Mouse (Mus musculus) embryonic fibroblast, embryonic 13.5 days (primary cell): ENCODE data around the gene Cenpp. TPM values are rescaled to one million over a fixed set of nuclear protein-coding genes. Genes with fewer than 3 reads are reported as not detected.

ENCODE experiments used
- H3K27ac ChIP-seq: 2 replicates; pipeline ENCODE4 v1.5.1; 2012; ENCODE audit warnings: low read length, control low read depth, inconsistent platforms; ENCODE audit not compliant: insufficient read depth
- H3K4me1 ChIP-seq: 2 replicates; pipeline ENCODE4 v1.6.1; 2011; ENCODE audit warnings: low read length; ENCODE audit not compliant: control insufficient read depth, insufficient read depth
- H3K4me3 ChIP-seq: 2 replicates; pipeline ENCODE4 v1.5.1; 2011; ENCODE audit warnings: mild to moderate bottlenecking, control low read depth, low read length; ENCODE audit not compliant: insufficient read depth
- CTCF ChIP-seq: IDR thresholded peaks from 2 replicates; pipeline ENCODE4 v1.5.1; 2011; ENCODE audit warnings: mild to moderate bottlenecking, control low read depth, low read length, moderate library complexity, borderline replicate concordance; ENCODE audit not compliant: insufficient read depth
- POLR2A ChIP-seq: IDR thresholded peaks from 2 replicates; pipeline ENCODE4 v1.6.1; 2011; ENCODE audit warnings: low read depth, mild to moderate bottlenecking, control low read depth, low read length, moderate library complexity
- polyA plus RNA-seq: library from polyadenylated mRNA; stranded (reverse); fragments of >200 nt; gene quantifications from 2 replicates; pipeline ENCODE4 v1.2.4, GENCODE M21; 2011; ENCODE audit warnings: low read depth; ENCODE audit not compliant: missing spikeins, insufficient read length

Gene Cenpp
- polyA plus RNA-seq, result 6.5 and 9.0 TPM in 2 replicates

- peak within 1 kb of the TSS; percentile 54 for H3K27ac ChIP-seq
- TF ChIP-seq CTCF (no peak), POLR2A (peak; percentile 47; the same call in 1 of the 2 replicates)
- peaks cover 2% of the 10 kb centered on the region; the same call in 1 of the 2 replicates for H3K4me1 ChIP-seq
- peak within 1 kb of the TSS; percentile 90 for H3K4me3 ChIP-seq
Measured at GRCm38 (mm10) chr13:49652481-49653179, at the start of gene Cenpp, which contains the start of gene Nol8. TSS of gene Cenpp (minus strand) at chr13:49652785. TSS of gene Nol8 (plus strand) at chr13:49653078.

DNA sequence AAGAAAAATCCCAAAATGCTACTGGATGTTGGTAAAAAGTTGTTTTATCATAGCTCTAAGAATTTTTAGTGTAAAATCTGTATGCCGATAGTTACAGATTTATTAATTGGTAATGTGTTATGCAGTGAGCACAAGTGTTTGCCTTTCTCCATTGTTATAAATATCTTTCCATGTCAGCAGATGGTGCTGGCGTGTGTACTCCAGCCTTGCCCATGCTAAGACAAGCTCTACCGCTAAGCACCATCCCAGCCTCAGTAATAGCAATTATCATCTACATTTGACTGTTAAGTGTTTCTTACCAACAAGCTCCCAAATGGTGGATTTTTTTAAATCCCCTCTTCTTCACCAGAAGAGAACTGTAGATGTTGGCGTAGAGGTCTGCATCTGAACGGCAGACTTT is 38.5 kb upstream of the Cenpp start:
- Histone ChIP-seq H3K4me3 (no peak overlapping the region), H3K4me1 (no peaks in the 10 kb centered on the region), H3K27ac (no peak overlapping the region)
- TF ChIP-seq POLR2A (no peak), CTCF (no peak)

DNA sequence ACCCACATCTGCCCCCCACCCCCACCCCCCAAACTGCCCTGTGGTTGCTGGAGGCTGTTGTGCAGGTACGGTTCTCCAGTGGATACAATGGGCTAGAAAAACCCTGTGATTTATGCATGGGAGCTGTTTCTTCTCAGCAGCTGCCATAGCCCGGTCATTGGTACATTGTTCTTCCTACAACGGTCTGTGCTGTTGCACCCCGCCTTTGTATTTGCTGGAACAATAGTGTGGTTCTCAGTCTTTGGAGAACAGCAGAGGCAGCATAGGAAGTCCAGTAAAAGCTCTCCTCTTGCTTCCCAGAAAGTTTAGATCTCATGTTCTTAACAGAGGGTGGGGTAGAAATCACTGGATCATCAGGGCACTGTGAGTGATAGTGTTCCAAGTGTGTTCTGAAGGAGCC is 31.7 kb upstream of the Cenpp start:
- H3K4me1 ChIP-seq, result no peaks in the 10 kb centered on the region
- no peak overlapping the region for H3K27ac ChIP-seq
- TF ChIP-seq CTCF, result no peak
- no peak overlapping the region for H3K4me3 ChIP-seq

- TF ChIP-seq CTCF, result no peak
- H3K4me3 ChIP-seq, result peak overlapping the region; percentile 91
- no peaks in the 10 kb centered on the region for H3K4me1 ChIP-seq
- H3K27ac ChIP-seq, result peak overlapping the region; percentile 55
Measured at GRCm38 (mm10) chr13:49682233-49682846, 29.8 kb upstream of the Cenpp start.

- Histone ChIP-seq H3K27ac (peak within 1 kb of the TSS; percentile 55), H3K4me3 (peak within 1 kb of the TSS; percentile 91), H3K4me1 (no peaks in the 10 kb centered on the region)
- TF ChIP-seq CTCF, result no peak
- peak; percentile 96 for TF ChIP-seq POLR2A
Measured at GRCm38 (mm10) chr13:49681351-49682232, 29.0 kb upstream of the Cenpp start, which contains the start of gene Iars. TSS of gene Iars (plus strand) at chr13:49682100.

- Histone ChIP-seq H3K4me3 (no peak overlapping the region), H3K4me1 (no peaks in the 10 kb centered on the region), H3K27ac (no peak overlapping the region)
- TF ChIP-seq POLR2A (no peak), CTCF (no peak)
Measured at GRCm38 (mm10) chr13:49677793-49678192, 25.2 kb upstream of the Cenpp start.

DNA sequence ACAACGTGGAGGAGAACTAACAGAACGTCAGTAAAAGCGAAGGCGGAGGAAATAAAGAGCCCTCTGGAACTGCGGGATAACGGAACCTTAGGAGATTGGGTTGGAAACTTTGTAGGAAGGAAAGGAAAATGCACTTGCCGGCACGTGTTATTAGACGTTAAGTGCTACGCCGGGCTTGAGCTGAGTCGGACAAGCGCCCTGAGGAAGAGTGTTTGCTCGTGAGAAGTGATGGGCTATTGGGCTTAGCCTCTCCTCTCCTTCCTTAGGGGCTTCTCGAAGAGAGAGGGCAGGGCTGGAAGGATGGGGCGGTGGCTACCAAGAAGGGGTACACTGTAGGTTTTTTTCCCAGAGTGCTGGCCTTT is 576 bp upstream of the Cenpp start:
- peak overlapping the region; percentile 54 for H3K27ac ChIP-seq
- peak overlapping the region; percentile 90 for H3K4me3 ChIP-seq
- TF ChIP-seq CTCF (no peak), POLR2A (peak; percentile 72)
- peaks cover 2% of the 10 kb centered on the region; the same call in 1 of the 2 replicates for H3K4me1 ChIP-seq

DNA sequence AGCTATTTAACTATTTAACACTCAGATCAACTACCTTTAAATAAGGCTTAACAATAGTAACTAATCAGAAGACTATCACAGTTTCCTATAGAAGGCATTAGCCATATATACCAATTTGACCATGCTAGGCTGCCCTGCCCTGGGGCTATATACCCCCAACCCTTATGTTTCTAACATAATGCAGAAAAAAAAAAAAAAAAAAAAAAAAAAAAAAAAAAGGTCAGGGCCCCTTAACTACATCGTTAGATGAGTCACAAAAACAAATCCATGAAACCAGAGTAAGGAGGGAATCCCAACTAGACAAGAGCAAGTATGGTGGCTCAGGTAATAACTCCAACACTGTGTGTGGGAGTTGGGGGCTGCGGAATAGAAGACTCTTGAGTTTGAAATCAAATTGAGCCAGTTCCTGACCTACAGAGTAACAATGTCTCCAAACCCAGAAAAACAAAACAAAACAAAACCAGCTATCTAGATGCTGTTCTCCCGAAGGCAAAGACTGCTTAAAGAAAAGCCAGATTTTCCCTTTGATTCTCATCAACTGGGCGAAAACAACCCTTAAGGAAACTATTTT is 719 bp downstream of the Cenpp start:
- Histone ChIP-seq H3K4me1 (peaks cover 2% of the 10 kb centered on the region; the same call in 1 of the 2 replicates), H3K4me3 (peak overlapping the region; percentile 81), H3K27ac (no peak overlapping the region)
- TF ChIP-seq POLR2A (no peak), CTCF (no peak)

DNA sequence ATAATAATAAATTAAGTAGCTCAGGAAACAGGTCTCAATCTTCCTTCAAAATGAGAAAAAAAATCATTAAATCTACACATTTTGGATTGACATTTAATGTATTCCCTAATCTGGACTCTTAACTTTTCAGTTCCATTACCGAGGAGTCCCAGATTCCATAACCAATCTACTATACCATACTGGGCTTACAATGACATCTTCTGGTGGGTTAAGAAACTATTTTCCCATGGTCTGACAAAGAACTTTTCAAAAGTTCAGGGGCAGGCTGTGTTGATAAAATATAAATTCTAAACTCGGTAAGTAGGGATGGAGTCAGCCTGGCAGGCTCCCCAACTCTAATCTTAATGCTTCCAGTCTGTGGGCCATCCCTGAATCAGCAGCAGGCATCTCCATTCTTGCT is 1.4 kb downstream of the Cenpp start:
- Histone ChIP-seq H3K27ac (no peak overlapping the region), H3K4me3 (no peak overlapping the region), H3K4me1 (peaks cover 2% of the 10 kb centered on the region; the same call in 1 of the 2 replicates)
- TF ChIP-seq CTCF, result no peak
- TF ChIP-seq POLR2A, result no peak
